Mouse (Mus musculus): ENCODE data around the gene Hist1h3e.

GRCm38 (mm10) chr13:23582219-23583056 lies 20.3 kb upstream of the Hist1h3e start:
- no peak for TF ChIP-seq CTCF (IDR thresholded peaks at IDR 0.05; ENCODE audit: borderline replicate concordance, control insufficient read depth, extremely low read depth, insufficient read depth, low read length, poor library complexity)
- TF ChIP-seq POLR2A (IDR thresholded peaks at IDR 0.05; ENCODE audit: control insufficient read depth, extremely low read depth, insufficient read depth, low read length, poor library complexity): no peak

Data from thymus, adult 2 months (tissue).